Mouse (Mus musculus) left cerebral cortex, adult 11 months (tissue): ENCODE measurements at regions not wholly inside any gene's neighbourhood (a gene's known extent, or its start where the extent isn't known, plus 50 kb on each side); places are given as distances from the start of the nearest gene placed in this dataset.

ENCODE experiments used
- DNase-seq: peaks from one replicate; pipeline ENCODE4 v3.0.0; 2022; ENCODE audit warnings: low spot score

- DNase-seq, result no peak
Observed at GRCm38 (mm10) chr13:102391911-102392310, 301.4 kb upstream of the Cd180 start.

GRCm38 (mm10) chr13:102392868-102393661 is 300.3 kb upstream of the Cd180 start:
- DNase-seq, result no peak

GRCm38 (mm10) chr13:102393662-102393970 is 299.7 kb upstream of the Cd180 start:
- DNase-seq, result no peak

- no peak for DNase-seq
Observed at GRCm38 (mm10) chr13:102394057-102394456, 299.3 kb upstream of the Cd180 start.

GRCm38 (mm10) chr13:102397411-102397810 is 295.9 kb upstream of the Cd180 start:
- DNase-seq, result no peak

GRCm38 (mm10) chr13:102411840-102412239 is 281.5 kb upstream of the Cd180 start:
- DNase-seq, result no peak

GRCm38 (mm10) chr13:102434372-102434954 is 258.9 kb upstream of the Cd180 start:
- no peak for DNase-seq

- no peak for DNase-seq
Observed at GRCm38 (mm10) chr13:102442676-102443075, 250.7 kb upstream of the Cd180 start.

GRCm38 (mm10) chr13:102447310-102447709 is 246.0 kb upstream of the Cd180 start:
- DNase-seq, result no peak

GRCm38 (mm10) chr13:102449416-102450121 is 243.8 kb upstream of the Cd180 start:
- no peak for DNase-seq

GRCm38 (mm10) chr13:102451176-102451575 is 242.2 kb upstream of the Cd180 start:
- DNase-seq, result no peak

GRCm38 (mm10) chr13:102458711-102459110 is 234.6 kb upstream of the Cd180 start:
- no peak for DNase-seq

GRCm38 (mm10) chr13:102463993-102464392 is 229.4 kb upstream of the Cd180 start:
- DNase-seq, result no peak

- no peak for DNase-seq
Observed at GRCm38 (mm10) chr13:102481906-102482305, 211.5 kb upstream of the Cd180 start.

- no peak for DNase-seq
Observed at GRCm38 (mm10) chr13:102482451-102482850, 210.9 kb upstream of the Cd180 start.

GRCm38 (mm10) chr13:102487416-102488097 is 205.8 kb upstream of the Cd180 start:
- no peak for DNase-seq

GRCm38 (mm10) chr13:102491370-102491769 is 202.0 kb upstream of the Cd180 start:
- no peak for DNase-seq

GRCm38 (mm10) chr13:102504157-102504947 is 189.0 kb upstream of the Cd180 start:
- no peak for DNase-seq

GRCm38 (mm10) chr13:102507226-102507625 is 186.1 kb upstream of the Cd180 start:
- peak; percentile 9 for DNase-seq

- no peak for DNase-seq
Observed at GRCm38 (mm10) chr13:102507916-102508315, 185.4 kb upstream of the Cd180 start.

- no peak for DNase-seq
Observed at GRCm38 (mm10) chr13:102510733-102511279, 182.6 kb upstream of the Cd180 start.
